Comparison of ENCODE assay signal across 9 mouse cellular contexts in genomic region chr4:119738641-119739040, GRCm38 (mm10). TPM values are rescaled to one million over a fixed set of nuclear protein-coding genes. Genes with fewer than 3 reads are reported as not detected.
A peak's percentile ranks its signal among the peaks of the same experiment; 100 is the strongest.
DNase-seq lines count a peak whose midpoint lies in the region; ATAC-seq lines count a peak whose summit lies in the region.
"Had no signal": no experiment of that assay in that cellular context is flagged by ENCODE, and none has a peak within 500 bp of the region (broad histone marks: within the 10 kb centered on the region; RNA-seq: fewer than 3 reads in every experiment).

No protein-coding gene starts in this region.

- no peak overlapping the region for H3K9ac ChIP-seq in liver, embryonic 12.5 days
- H3K9ac ChIP-seq: heart, embryonic 15.5 days; limb, embryonic 15.5 days had no signal

- H3K4me1 ChIP-seq in liver, embryonic 12.5 days: peaks cover 18% of the 10 kb centered on the region

- no peak overlapping the region for H3K4me3 ChIP-seq in liver, embryonic 12.5 days
- H3K4me3 ChIP-seq: heart, embryonic 15.5 days; limb, embryonic 15.5 days had no signal

- no peak for ATAC-seq in liver, embryonic 12.5 days
- ATAC-seq in granulocyte monocyte progenitor cell, adult 5-6 weeks (replicated peaks; ENCODE audit: poor library complexity, severe bottlenecking): peak; percentile 90

- H3K36me3 ChIP-seq in liver, embryonic 12.5 days: no peaks in the 10 kb centered on the region
- H3K36me3 ChIP-seq: heart, embryonic 15.5 days; limb, embryonic 15.5 days had no signal

- DNase-seq in liver: peak; percentile 14
- peak; percentile 63 for DNase-seq in lung, postnatal 10 days
- DNase-seq in thymus, postnatal 36 days: peak; percentile 30 to 49
- DNase-seq in right cerebral cortex, adult 18-20 months: no peak
- no peak for DNase-seq in MN1 (ENCODE audit: low spot score)

- no peaks in the 10 kb centered on the region for H3K9me3 ChIP-seq in liver, embryonic 12.5 days (replicated peaks)
- H3K9me3 ChIP-seq: heart, embryonic 15.5 days; limb, embryonic 15.5 days had no signal

- no peak overlapping the region for H3K27ac ChIP-seq in liver, embryonic 12.5 days
- H3K27ac ChIP-seq: heart, embryonic 15.5 days; limb, embryonic 15.5 days had no signal

- WGBS in liver, embryonic 12.5 days (ENCODE audit: insufficient replicate concordance): 10% methylated on average over 4 of the region's 4 CpGs

- no peak overlapping the region for H3K4me2 ChIP-seq in liver, embryonic 12.5 days
- H3K4me2 ChIP-seq: heart, embryonic 15.5 days; limb, embryonic 15.5 days had no signal

- peaks cover 26% of the 10 kb centered on the region for H3K27me3 ChIP-seq in liver, embryonic 12.5 days (replicated peaks)

RNA-seq across cellular contexts. Expression of gene Hivep3, which starts 5.1 kb away (rescaled TPM):
- 2.2 and 2.9 TPM in 2 replicates for polyA plus RNA-seq in liver, embryonic 12.5 days (2016; fragmentation: Nextera tagmentation; extraction: Ambion mirVana)
- total RNA-seq in granulocyte monocyte progenitor cell, adult 5-6 weeks (2014; fragmentation: Nextera tagmentation): 5.8 and 11.9 TPM in 2 replicates
- 2.1 and 4.4 TPM in 2 replicates for total RNA-seq in granulocyte monocyte progenitor cell, adult 5-6 weeks (2017)

Comparison
In these comparisons a context has a peak if more than half of its experiments do, and no peak if none do; other contexts are left out.
1. DNase-seq: peak in liver (single experiment), lung, postnatal 10 days (single experiment) and thymus, postnatal 36 days (2 of 2); none in right cerebral cortex, adult 18-20 months (single experiment) and MN1 (single experiment).